Mouse (Mus musculus): ENCODE measurements at regions not wholly inside any gene's neighbourhood (a gene's known extent, or its start where the extent isn't known, plus 50 kb on each side); places are given as distances from the start of the nearest gene placed in this dataset.

DNA sequence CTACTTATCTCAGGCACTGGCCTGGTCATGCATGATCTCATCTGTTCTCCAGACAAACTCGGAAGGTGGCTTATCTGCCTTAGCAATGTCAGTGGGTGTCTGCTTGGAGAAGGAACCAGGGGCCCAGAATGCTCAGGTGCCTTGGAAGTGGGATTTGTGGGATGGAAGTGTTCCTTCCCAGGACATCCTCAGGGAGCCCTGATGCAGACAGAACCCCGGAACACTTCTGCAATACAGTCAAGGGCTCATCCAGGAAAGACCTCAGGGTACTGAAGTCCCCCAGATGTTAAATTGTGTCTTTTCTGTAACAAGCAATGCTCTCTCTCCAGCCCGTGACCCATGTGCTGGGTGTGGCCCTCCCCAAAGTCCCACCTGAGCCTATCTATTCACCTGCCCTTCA is 433.9 kb downstream of the Tbc1d22a start:
- Histone ChIP-seq H3K4me3 (ENCODE audit: low read length) (no peak overlapping the region), H3K27me3 (ENCODE audit: insufficient read depth, low read length) (no peaks in the 10 kb centered on the region), H3K4me1 (ENCODE audit: insufficient read depth, low read length) (no peaks in the 10 kb centered on the region), H3K27ac (no peak overlapping the region), H3K4me2 (ENCODE audit: low read depth, low read length) (no peak overlapping the region), H3K9ac (replicated peaks; ENCODE audit: low read length) (no peak overlapping the region), H3K36me3 (ENCODE audit: insufficient read depth, low read length) (no peaks in the 10 kb centered on the region), H3K9me3 (ENCODE audit: low read length) (no peaks in the 10 kb centered on the region)
- DNase-seq (ENCODE audit: low spot score) = no peak
- TF ChIP-seq CTCF (IDR thresholded peaks at IDR 0.05; ENCODE audit: low read depth) = no peak
- ATAC-seq = no peak
- WGBS = 91% methylated on average over 3 of the region's 3 CpGs

DNA sequence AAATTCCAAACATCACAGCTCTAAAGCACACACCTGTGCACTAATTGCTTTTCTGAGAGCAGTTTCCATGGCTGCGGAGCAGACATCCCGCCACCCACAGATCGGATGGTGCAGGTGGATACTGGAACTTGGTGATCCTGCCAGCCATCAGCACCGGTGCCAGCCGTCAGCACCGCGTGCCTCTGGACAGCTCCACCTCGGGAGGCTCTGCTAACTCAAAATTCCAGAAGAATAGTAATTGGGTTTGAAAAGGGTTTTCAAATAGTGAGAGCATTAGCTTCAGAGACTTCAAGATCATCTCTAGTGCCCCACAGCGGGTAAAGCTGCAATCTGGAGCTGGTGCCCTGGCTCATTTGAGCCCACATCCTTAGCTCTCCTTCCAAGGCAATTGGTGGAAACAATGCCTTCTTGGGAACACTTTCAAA is 458.8 kb downstream of the Tbc1d22a start:
- no peaks in the 10 kb centered on the region for H3K27me3 ChIP-seq (ENCODE audit: insufficient read depth, low read length)
- TF ChIP-seq CTCF (IDR thresholded peaks at IDR 0.05; ENCODE audit: low read depth) = no peak
- DNase-seq (ENCODE audit: low spot score) = peak; percentile 34
- H3K4me1 ChIP-seq (ENCODE audit: insufficient read depth, low read length) = no peaks in the 10 kb centered on the region
- H3K27ac ChIP-seq = no peak overlapping the region
- no peak for ATAC-seq
- no peak overlapping the region for H3K9ac ChIP-seq (replicated peaks; ENCODE audit: low read length)
- H3K4me2 ChIP-seq (ENCODE audit: low read depth, low read length) = no peak overlapping the region
- 24% methylated on average over 9 of the region's 9 CpGs for WGBS
- no peaks in the 10 kb centered on the region for H3K9me3 ChIP-seq (ENCODE audit: low read length)
- no peaks in the 10 kb centered on the region for H3K36me3 ChIP-seq (ENCODE audit: insufficient read depth, low read length)
- no peak overlapping the region for H3K4me3 ChIP-seq (ENCODE audit: low read length)

DNA sequence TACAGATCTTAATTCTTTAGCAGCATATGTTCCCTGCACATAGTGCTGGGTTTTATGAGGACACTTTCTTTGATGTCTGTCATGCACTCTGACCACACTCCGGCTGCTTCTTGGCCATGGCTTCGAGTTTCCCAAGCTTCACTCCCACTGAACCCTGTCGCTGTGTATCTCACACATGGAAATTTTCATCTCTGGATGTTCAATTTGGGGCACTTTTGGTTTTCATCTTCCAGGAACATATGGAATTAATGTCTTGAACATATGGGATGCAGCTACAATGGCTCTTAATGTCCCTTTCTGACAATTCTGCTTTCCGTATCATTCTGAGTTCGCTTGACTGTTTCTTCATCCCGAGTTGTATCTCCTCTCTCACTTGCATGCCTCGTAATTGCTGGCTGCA is 462.8 kb downstream of the Tbc1d22a start:
- Histone ChIP-seq H3K9ac (replicated peaks; ENCODE audit: low read length) (no peak overlapping the region), H3K36me3 (ENCODE audit: insufficient read depth, low read length) (no peaks in the 10 kb centered on the region), H3K27me3 (ENCODE audit: insufficient read depth, low read length) (no peaks in the 10 kb centered on the region), H3K4me1 (ENCODE audit: insufficient read depth, low read length) (no peaks in the 10 kb centered on the region), H3K4me2 (ENCODE audit: low read depth, low read length) (no peak overlapping the region), H3K9me3 (ENCODE audit: low read length) (no peaks in the 10 kb centered on the region), H3K4me3 (ENCODE audit: low read length) (no peak overlapping the region), H3K27ac (no peak overlapping the region)
- no peak for DNase-seq (ENCODE audit: low spot score)
- no peak for TF ChIP-seq CTCF (IDR thresholded peaks at IDR 0.05; ENCODE audit: low read depth)
- 81% methylated on average over 7 of the region's 7 CpGs for WGBS
- ATAC-seq = no peak

DNA sequence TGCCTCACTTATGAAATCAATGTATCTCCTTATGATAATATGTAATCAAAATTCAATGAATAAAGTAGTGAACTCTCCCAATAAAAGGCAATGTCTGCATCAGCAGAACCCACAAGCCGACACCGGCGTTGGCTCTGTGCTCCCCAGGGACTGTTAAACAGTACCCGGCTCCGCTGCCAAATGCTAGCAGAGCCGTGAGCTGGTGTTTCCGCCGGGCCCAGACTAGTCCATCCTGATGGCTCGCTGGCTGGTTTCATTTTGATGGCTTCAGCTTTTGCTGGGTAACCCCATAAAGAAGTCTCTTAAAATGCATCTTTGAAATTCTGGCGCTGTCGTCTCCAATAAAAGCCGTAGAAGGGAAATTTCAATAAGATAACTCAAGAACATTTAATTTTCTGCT is 468.8 kb downstream of the Tbc1d22a start:
- H3K27ac ChIP-seq = no peak overlapping the region
- H3K9ac ChIP-seq (replicated peaks; ENCODE audit: low read length) = no peak overlapping the region
- H3K4me3 ChIP-seq (ENCODE audit: low read length) = no peak overlapping the region
- no peak for TF ChIP-seq CTCF (IDR thresholded peaks at IDR 0.05; ENCODE audit: low read depth)
- DNase-seq (ENCODE audit: low spot score) (peak; percentile 53), ATAC-seq (no peak)
- no peaks in the 10 kb centered on the region for H3K27me3 ChIP-seq (ENCODE audit: insufficient read depth, low read length)
- WGBS = 50% methylated on average over 12 of the region's 12 CpGs
- H3K36me3 ChIP-seq (ENCODE audit: insufficient read depth, low read length) = no peaks in the 10 kb centered on the region
- H3K4me2 ChIP-seq (ENCODE audit: low read depth, low read length) = no peak overlapping the region
- no peaks in the 10 kb centered on the region for H3K4me1 ChIP-seq (ENCODE audit: insufficient read depth, low read length)
- no peaks in the 10 kb centered on the region for H3K9me3 ChIP-seq (ENCODE audit: low read length)

DNA sequence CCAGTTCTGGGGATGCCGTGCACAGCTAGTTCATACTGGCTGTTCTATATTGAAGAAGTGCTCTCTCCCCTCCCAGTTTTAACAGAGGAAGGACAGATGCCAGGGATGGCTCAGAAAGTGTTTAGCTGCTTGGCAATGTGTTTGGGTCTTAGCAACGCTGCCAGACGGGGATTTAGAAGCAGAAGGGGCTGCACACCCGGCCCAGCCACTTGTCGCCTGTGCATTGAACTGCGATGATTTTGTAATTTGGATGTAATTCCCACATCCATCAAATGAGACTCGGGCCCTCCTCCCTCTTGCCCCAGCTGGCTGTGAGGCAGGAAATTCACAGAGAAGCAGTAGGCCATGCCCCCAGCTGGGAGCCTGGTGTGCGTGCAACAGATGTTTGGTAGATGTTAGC is 475.4 kb downstream of the Tbc1d22a start:
- H3K9ac ChIP-seq (replicated peaks; ENCODE audit: low read length) = no peak overlapping the region
- no peaks in the 10 kb centered on the region for H3K9me3 ChIP-seq (ENCODE audit: low read length)
- H3K4me1 ChIP-seq (ENCODE audit: insufficient read depth, low read length) = 0 out of 2 replicates have a peak, but pooled peaks cover 5% of the 10 kb centered on the region
- no peak for TF ChIP-seq CTCF (IDR thresholded peaks at IDR 0.05; ENCODE audit: low read depth)
- no peak overlapping the region for H3K4me3 ChIP-seq (ENCODE audit: low read length)
- no peaks in the 10 kb centered on the region for H3K27me3 ChIP-seq (ENCODE audit: insufficient read depth, low read length)
- 29% methylated on average over 8 of the region's 8 CpGs for WGBS
- H3K36me3 ChIP-seq (ENCODE audit: insufficient read depth, low read length) = no peaks in the 10 kb centered on the region
- no peak overlapping the region for H3K27ac ChIP-seq
- DNase-seq (ENCODE audit: low spot score) (peak; percentile 83), ATAC-seq (peak; percentile 56)
- H3K4me2 ChIP-seq (ENCODE audit: low read depth, low read length) = no peak overlapping the region

DNA sequence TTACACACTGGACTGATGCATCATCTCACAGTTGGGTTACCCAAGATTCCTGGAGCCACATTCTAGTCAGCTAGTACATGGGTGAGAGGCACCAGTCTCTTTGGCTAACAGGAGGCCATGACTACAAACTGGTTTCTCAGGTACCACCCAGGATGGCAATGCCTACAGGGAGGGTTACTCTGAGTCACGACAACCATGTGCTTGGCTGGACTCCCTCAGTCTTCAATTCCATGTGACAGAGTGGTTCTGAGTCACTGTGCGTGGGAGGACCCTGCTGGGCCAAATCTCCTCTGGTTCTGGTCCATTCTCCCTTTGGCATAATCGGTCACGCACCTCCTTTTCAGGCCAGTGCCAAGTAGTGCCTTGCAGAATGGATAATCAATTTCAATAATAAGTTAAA is 482.5 kb downstream of the Tbc1d22a start:
- Histone ChIP-seq H3K9ac (replicated peaks; ENCODE audit: low read length) (no peak overlapping the region), H3K4me2 (ENCODE audit: low read depth, low read length) (no peak overlapping the region), H3K9me3 (ENCODE audit: low read length) (no peaks in the 10 kb centered on the region), H3K36me3 (ENCODE audit: insufficient read depth, low read length) (no peaks in the 10 kb centered on the region), H3K4me3 (ENCODE audit: low read length) (no peak overlapping the region), H3K4me1 (ENCODE audit: insufficient read depth, low read length) (no peaks in the 10 kb centered on the region), H3K27ac (no peak overlapping the region), H3K27me3 (ENCODE audit: insufficient read depth, low read length) (no peaks in the 10 kb centered on the region)
- WGBS = 57% methylated on average over 4 of the region's 4 CpGs
- DNase-seq (ENCODE audit: low spot score) (no peak), ATAC-seq (no peak)
- TF ChIP-seq CTCF (IDR thresholded peaks at IDR 0.05; ENCODE audit: low read depth) = no peak

DNA sequence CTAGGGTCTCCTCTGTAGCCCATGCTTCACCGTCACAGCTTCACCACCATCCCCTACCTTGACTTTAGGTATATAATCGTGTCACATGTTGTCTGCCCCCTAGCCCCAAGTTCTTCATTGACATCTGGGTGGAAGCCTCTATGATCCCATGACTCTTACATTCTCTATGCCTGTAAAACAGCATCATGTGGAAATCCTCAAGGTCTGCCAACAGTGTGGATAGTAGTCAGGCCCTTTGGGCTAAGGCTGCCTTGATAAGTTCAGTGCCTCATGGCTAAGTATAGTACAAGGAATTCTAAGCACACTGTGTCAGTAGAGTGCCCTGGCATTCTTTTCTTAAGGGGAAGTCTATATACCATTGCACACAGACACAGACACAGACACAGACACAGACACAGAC is 496.2 kb downstream of the Tbc1d22a start:
- 85% methylated on average over 2 of the region's 2 CpGs for WGBS
- Histone ChIP-seq H3K27ac (no peak overlapping the region), H3K36me3 (ENCODE audit: insufficient read depth, low read length) (no peaks in the 10 kb centered on the region), H3K4me3 (ENCODE audit: low read length) (no peak overlapping the region), H3K4me1 (ENCODE audit: insufficient read depth, low read length) (no peaks in the 10 kb centered on the region), H3K9ac (replicated peaks; ENCODE audit: low read length) (no peak overlapping the region), H3K4me2 (ENCODE audit: low read depth, low read length) (no peak overlapping the region), H3K9me3 (ENCODE audit: low read length) (no peaks in the 10 kb centered on the region), H3K27me3 (ENCODE audit: insufficient read depth, low read length) (no peaks in the 10 kb centered on the region)
- TF ChIP-seq CTCF (IDR thresholded peaks at IDR 0.05; ENCODE audit: low read depth) = no peak
- DNase-seq (ENCODE audit: low spot score) (no peak), ATAC-seq (no peak)
